Mouse (Mus musculus) liver, adult 2 months (tissue): Measurements from ENCODE around the gene Jkamp. TPM values are rescaled to one million over a fixed set of nuclear protein-coding genes. Genes with fewer than 3 reads are reported as not detected.
A peak's percentile ranks its signal among the peaks of the same experiment; 100 is the strongest.

Source experiments
- DNase-seq: peaks from one replicate; pipeline ENCODE4 v3.0.0-alpha.2; 2011; ENCODE audit warnings: low read depth, low spot score; ENCODE audit errors: extremely low read depth
- H3K27ac ChIP-seq: fragments of 200-500 bp; replicated peaks from 2 replicates; pipeline ENCODE4 v1.5.1; 2012; ENCODE audit warnings: low read depth, mild to moderate bottlenecking, control low read depth, inconsistent platforms, low read length; ENCODE audit not compliant: insufficient read depth
- H3K27me3 ChIP-seq: fragments of 200-500 bp; 2 replicates; pipeline ENCODE4 v1.6.1; 2012; ENCODE audit warnings: mild to moderate bottlenecking, moderate library complexity, low read length, inconsistent platforms; ENCODE audit not compliant: control insufficient read depth, insufficient read depth
- H3K36me3 ChIP-seq: fragments of 200-500 bp; 2 replicates; pipeline ENCODE4 v1.6.1; 2012; ENCODE audit warnings: low read length, inconsistent platforms; ENCODE audit not compliant: control insufficient read depth, insufficient read depth
- H3K4me1 ChIP-seq: fragments of 200-500 bp; 2 replicates; pipeline ENCODE4 v1.6.1; 2011; ENCODE audit warnings: low read length; ENCODE audit not compliant: control insufficient read depth, insufficient read depth
- H3K4me3 ChIP-seq: fragments of 200-500 bp; 2 replicates; pipeline ENCODE4 v1.5.1; 2011; ENCODE audit warnings: low read depth, mild to moderate bottlenecking, control low read depth, low read length, moderate library complexity; ENCODE audit not compliant: insufficient read depth
- H3K79me2 ChIP-seq: fragments of 200-500 bp; 2 replicates; pipeline ENCODE4 v1.6.1; 2012; ENCODE audit warnings: inconsistent platforms, mild to moderate bottlenecking, low read length, moderate library complexity; ENCODE audit not compliant: control insufficient read depth, insufficient read depth
- H3K9ac ChIP-seq: fragments of 200-500 bp; 2 replicates; pipeline ENCODE4 v1.6.1; 2012; ENCODE audit warnings: low read depth, mild to moderate bottlenecking, control low read depth, inconsistent platforms, low read length
- CTCF ChIP-seq: fragments of 200-500 bp; IDR thresholded peaks from 2 replicates; pipeline ENCODE4 v1.5.1; 2011; ENCODE audit warnings: low read depth, low read length, control low read depth
- POLR2A ChIP-seq: fragments of 200-500 bp; IDR thresholded peaks from 2 replicates; pipeline ENCODE4 v1.6.1; 2011; ENCODE audit warnings: low read length, control low read depth; ENCODE audit not compliant: insufficient read depth; ENCODE audit errors: extremely low read depth
- WGBS: fragments of 180-500 bp; shearing (Covaris S2); methylation state at CpG from one replicate; pipeline ENCODE4 v1.1.7; 2018; 5-methylcytosine and 5-hydroxymethylcytosine counted together
- polyA plus RNA-seq: library from polyadenylated mRNA; depleted of rRNA; stranded (reverse); fragments of >200 nt; gene quantifications from 2 replicates; pipeline ENCODE4 v1.2.3, GENCODE M21; 2012; rRNA removed
- total RNA-seq: library from RNA; depleted of rRNA; stranded (reverse); fragments of >200 nt; gene quantifications from 2 replicates; pipeline ENCODE4 v1.2.3, GENCODE M21; 2014; rRNA removed

Jkamp gene
- 29.1 and 30.3 TPM in 2 replicates for total RNA-seq
- polyA plus RNA-seq: 42.1 and 45.8 TPM in 2 replicates

DNA sequence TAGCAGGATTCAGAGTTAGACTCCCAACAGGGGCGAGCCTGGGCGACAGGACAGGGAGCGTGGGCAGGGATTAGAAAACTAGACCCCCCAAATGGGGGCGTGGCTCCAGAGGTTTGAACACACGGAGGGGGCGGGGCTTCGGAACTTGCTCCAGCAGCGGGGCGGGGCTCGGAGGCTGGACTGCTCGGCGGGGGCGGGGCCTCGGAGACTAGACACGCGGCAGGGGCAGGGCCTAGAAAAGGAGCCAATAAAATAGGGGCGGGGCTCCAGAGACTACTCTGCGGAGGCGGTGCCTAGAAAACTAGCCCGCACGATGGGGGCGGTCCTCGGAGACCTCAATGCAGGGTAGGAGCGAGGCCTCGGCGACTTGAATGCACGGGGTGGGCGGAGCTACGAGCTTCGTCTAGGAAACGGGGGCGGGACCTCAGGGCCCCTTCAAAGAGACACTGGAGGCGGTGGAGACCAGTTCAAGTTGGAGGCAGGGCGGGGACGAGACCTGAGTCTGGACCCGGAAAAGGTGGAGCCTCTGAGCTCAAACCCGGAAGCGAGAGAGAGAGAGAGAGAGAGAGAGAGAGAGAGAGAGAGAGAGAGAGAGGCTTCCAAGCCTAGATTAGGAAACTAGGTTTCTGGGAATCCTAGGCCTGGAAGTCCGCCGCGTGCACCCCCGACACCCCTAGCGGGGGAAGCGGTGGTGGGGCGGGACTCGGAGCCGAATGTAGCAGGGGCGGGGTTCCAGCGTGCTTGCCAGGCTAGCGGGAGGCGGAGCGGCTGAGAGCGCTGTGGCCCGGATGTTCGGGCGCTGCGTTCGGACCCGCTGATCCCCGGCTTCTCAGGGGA is at the start of gene Jkamp, which contains the start of gene L3hypdh:
Jkamp (plus strand) TSS at position 261 of the 837 bp plus-strand sequence.
L3hypdh (minus strand) TSS at position 111 of the 837 bp plus-strand sequence.
- DNase-seq: peak; percentile 98
- Histone ChIP-seq H3K27ac (peak within 1 kb of the TSS; percentile 94), H3K4me3 (peak within 1 kb of the TSS; percentile 84), H3K9ac (peak within 1 kb of the TSS; percentile 88), H3K27me3 (no peaks in the 10 kb centered on the region), H3K4me1 (peaks cover 8% of the 10 kb centered on the region; the same call in 1 of the 2 replicates), H3K36me3 (peaks cover 3% of the 10 kb centered on the region; the same call in 1 of the 2 replicates), H3K79me2 (no peaks in the 10 kb centered on the region; the same call in 1 of the 2 replicates)
- under 1% methylated on average over 59 of the region's 60 CpGs for WGBS
- TF ChIP-seq POLR2A: no peak; the same call in 1 of the 2 replicates
- peak; percentile 6; the same call in 1 of the 2 replicates for TF ChIP-seq CTCF

GRCm38 (mm10) chr12:72036097-72036661 is 49.2 kb upstream of the Jkamp start:
- DNase-seq: no peak
- Histone ChIP-seq H3K9ac (no peak overlapping the region), H3K27ac (no peak overlapping the region), H3K4me3 (no peak overlapping the region), H3K27me3 (no peaks in the 10 kb centered on the region), H3K4me1 (no peaks in the 10 kb centered on the region; the same call in 1 of the 2 replicates), H3K36me3 (no peaks in the 10 kb centered on the region), H3K79me2 (no peaks in the 10 kb centered on the region)
- 69% methylated on average over 9 of the region's 9 CpGs for WGBS
- no peak for TF ChIP-seq CTCF
- no peak for TF ChIP-seq POLR2A

- H3K79me2 ChIP-seq: no peaks in the 10 kb centered on the region
- TF ChIP-seq CTCF: no peak
- TF ChIP-seq POLR2A: no peak
- DNase-seq: no peak
- H3K36me3 ChIP-seq: no peaks in the 10 kb centered on the region
- no peak overlapping the region for H3K4me3 ChIP-seq
- no peaks in the 10 kb centered on the region for H3K27me3 ChIP-seq
- no peak overlapping the region for H3K9ac ChIP-seq
- H3K4me1 ChIP-seq: no peaks in the 10 kb centered on the region; the same call in 1 of the 2 replicates
- WGBS: 83% methylated on average over 6 of the region's 6 CpGs
- H3K27ac ChIP-seq: no peak overlapping the region
Observed at GRCm38 (mm10) chr12:72037049-72037448, 48.3 kb upstream of the Jkamp start.

DNA sequence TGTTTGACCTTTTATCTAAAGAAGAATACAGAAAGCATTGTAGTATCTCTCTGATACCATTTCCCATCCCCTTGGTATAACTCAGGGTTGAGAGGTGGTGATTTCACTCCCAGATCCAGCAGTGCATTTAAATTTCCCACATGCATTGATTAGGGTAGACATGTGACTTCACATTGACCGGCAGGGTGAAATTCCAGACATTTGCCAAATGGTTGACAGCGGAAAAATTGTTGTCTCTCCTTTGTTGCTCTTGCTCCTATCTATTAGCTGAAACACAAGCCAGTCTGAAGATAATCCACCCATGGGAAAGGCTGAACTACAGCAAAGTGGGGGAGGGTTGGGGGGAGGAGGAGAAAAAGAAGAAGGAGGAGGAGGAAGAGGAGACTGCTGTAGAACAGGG is 46.5 kb upstream of the Jkamp start:
- Histone ChIP-seq H3K9ac (no peak overlapping the region), H3K4me1 (no peaks in the 10 kb centered on the region; the same call in 1 of the 2 replicates)
- WGBS: 14% methylated on average over 2 of the region's 2 CpGs

DNA sequence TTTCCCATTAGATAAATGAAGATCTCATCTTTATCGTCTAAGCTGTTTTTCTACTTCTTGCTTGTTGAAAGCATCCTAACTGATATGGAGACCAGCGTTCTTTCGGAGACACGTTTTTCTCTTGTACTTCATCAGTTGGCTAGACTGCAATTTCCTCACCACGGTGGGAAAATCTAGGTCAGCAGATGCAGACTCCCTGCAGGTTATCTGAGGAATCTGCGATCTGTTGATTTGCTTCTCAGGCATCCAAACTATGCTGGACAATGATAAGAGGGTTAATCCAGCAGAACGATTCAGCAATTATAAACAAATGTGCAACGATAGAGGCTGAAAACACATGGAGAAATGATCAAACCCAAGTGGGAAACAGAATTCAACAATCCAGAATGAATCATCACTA is 45.9 kb upstream of the Jkamp start:
- no peak for TF ChIP-seq POLR2A
- no peak for TF ChIP-seq CTCF
- Histone ChIP-seq H3K79me2 (no peaks in the 10 kb centered on the region), H3K9ac (no peak overlapping the region), H3K4me3 (no peak overlapping the region), H3K36me3 (no peaks in the 10 kb centered on the region), H3K27ac (no peak overlapping the region), H3K4me1 (no peaks in the 10 kb centered on the region; the same call in 1 of the 2 replicates), H3K27me3 (no peaks in the 10 kb centered on the region)
- DNase-seq: no peak
- WGBS: 59% methylated on average over 8 of the region's 8 CpGs

More for the DNA sequence above, 46.5 kb upstream of the Jkamp start:
- DNase-seq: peak; percentile 19
- H3K36me3 ChIP-seq: no peaks in the 10 kb centered on the region
- H3K27ac ChIP-seq: no peak overlapping the region
- H3K27me3 ChIP-seq: no peaks in the 10 kb centered on the region
- no peaks in the 10 kb centered on the region for H3K79me2 ChIP-seq
- H3K4me3 ChIP-seq: no peak overlapping the region
- TF ChIP-seq POLR2A (no peak), CTCF (no peak)
